Mouse (Mus musculus) cortical plate, adult 2 months (tissue): Measurements from ENCODE around the gene Cog7. TPM values are rescaled to one million over a fixed set of nuclear protein-coding genes. Genes with fewer than 3 reads are reported as not detected.

Experiments used
- H3K27ac ChIP-seq: fragments of 200-500 bp; 2 replicates; pipeline ENCODE4 v1.5.1; 2012; ENCODE audit warnings: low read length, control low read depth, inconsistent platforms; ENCODE audit not compliant: insufficient read depth
- H3K4me1 ChIP-seq: fragments of 200-500 bp; 2 replicates; pipeline ENCODE4 v1.6.1; 2011; ENCODE audit warnings: low read length; ENCODE audit not compliant: control insufficient read depth, insufficient read depth
- H3K4me3 ChIP-seq: fragments of 200-500 bp; 2 replicates; pipeline ENCODE4 v1.5.1; 2011; ENCODE audit warnings: mild to moderate bottlenecking, low read length, control low read depth; ENCODE audit not compliant: insufficient read depth
- CTCF ChIP-seq: fragments of 200-500 bp; IDR thresholded peaks from 2 replicates; pipeline ENCODE4 v1.5.1; 2011; ENCODE audit warnings: mild to moderate bottlenecking, control low read depth, low read length; ENCODE audit not compliant: insufficient read depth; ENCODE audit errors: extremely low read depth
- POLR2A ChIP-seq: fragments of 200-500 bp; IDR thresholded peaks from 2 replicates; pipeline ENCODE4 v1.6.1; 2011; ENCODE audit warnings: mild to moderate bottlenecking, low read length, control low read depth; ENCODE audit not compliant: insufficient read depth; ENCODE audit errors: extremely low read depth
- polyA plus RNA-seq: library from polyadenylated mRNA; depleted of rRNA; stranded (reverse); fragments of >200 nt; gene quantifications from 2 replicates; pipeline ENCODE4 v1.2.3, GENCODE M21; 2012

Cog7 gene
- polyA plus RNA-seq, 1 experiment: 28.9 TPM

GRCm38 (mm10) chr7:121995961-121996360 is 14.4 kb upstream of the Cog7 start:
- Histone ChIP-seq H3K4me1 (no peaks in the 10 kb centered on the region), H3K27ac (no peak overlapping the region), H3K4me3 (no peak overlapping the region)
- TF ChIP-seq CTCF (no peak), POLR2A (no peak)

DNA sequence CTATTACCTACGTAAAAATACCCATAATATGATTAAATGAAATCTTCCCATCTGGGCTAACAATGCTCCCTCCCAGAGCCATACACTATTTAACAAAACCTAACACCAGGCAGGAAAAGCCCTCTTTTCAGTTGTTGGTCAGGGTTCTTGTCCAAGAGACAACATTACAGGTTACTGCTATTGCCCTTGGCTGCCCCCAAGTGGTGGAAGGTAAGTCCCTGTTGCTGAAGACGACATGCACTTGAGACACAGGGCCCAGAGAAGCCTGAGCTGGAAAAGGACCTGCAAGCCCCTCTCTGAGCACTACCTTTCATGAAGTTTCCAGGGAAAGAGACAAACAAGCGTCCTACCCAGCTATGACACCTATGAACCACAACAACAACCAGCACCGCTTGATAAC is 6.5 kb downstream of the Cog7 start:
- TF ChIP-seq POLR2A: no peak
- peak; percentile 63 for TF ChIP-seq CTCF
- Histone ChIP-seq H3K27ac (no peak overlapping the region), H3K4me1 (peaks cover 2% of the 10 kb centered on the region; the same call in 1 of the 2 replicates), H3K4me3 (no peak overlapping the region)

DNA sequence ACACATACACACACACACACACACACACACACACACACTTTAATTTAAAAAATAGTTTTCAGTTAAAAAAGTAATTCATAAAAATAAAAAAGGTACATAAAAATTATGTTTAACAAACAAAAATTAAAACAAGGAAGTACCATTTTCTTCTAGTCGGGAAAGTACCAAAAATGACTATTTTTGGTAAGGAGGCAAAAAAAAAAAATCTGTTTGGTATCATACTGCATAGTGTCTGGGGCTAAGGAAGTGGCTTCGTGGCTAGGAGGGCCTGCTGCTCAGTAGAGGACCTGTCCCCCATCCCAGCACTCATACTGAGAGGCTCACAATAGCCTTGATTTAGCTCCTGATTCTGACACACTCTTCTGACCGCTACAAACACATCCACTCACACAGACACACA is 9.8 kb downstream of the Cog7 start:
- no peak overlapping the region for H3K4me3 ChIP-seq
- TF ChIP-seq CTCF (no peak), POLR2A (no peak)
- no peak overlapping the region for H3K27ac ChIP-seq
- no peaks in the 10 kb centered on the region for H3K4me1 ChIP-seq

- Histone ChIP-seq H3K4me1 (no peaks in the 10 kb centered on the region), H3K4me3 (no peak overlapping the region), H3K27ac (no peak overlapping the region)
- TF ChIP-seq POLR2A (no peak), CTCF (no peak)
These were observed 11.3 kb downstream of the Cog7 start for GRCm38 (mm10) chr7:121970250-121970649.

DNA sequence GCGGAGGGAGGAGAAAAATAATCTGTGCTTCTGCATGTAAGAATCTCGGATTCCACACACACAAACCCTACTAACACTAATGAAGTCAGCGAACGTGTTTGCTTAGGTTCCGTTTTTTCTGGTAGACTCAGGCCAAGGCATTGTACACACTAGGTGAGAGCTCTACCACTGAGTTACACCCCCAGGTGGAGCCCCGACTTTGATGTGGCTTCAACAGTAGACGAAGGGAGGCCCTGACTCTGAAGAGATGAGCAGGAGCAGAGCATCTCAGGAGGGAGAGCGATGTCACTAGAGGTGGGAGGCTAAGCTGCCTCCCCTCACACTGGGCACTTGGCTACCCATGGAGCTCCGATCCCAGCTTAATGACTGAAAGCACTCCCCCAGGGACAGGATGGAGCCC is 12.7 kb downstream of the Cog7 start:
- Histone ChIP-seq H3K27ac (no peak overlapping the region), H3K4me1 (no peaks in the 10 kb centered on the region), H3K4me3 (no peak overlapping the region)
- TF ChIP-seq CTCF: no peak
- no peak for TF ChIP-seq POLR2A

GRCm38 (mm10) chr7:121968242-121968641 is 13.3 kb downstream of the Cog7 start:
- no peak for TF ChIP-seq CTCF
- TF ChIP-seq POLR2A: no peak

DNA sequence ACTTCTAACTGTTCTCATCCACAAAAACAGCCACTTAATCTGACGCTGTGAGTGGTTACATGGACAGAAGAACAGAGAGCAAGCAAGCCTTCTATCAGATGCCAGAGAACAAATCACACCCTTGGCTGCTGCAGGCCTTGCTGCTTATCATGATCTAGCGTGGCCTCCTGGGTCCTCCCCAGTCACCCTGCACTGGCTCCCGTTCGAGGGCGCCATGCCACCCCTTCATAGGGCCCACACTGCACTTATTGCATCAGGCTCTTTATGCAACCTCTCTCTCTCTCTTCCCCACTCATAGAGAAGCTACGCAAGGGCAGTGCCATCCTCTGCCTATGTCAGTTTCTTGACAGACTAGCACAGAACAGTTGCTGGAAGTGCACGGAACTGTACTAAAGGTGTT is 15.3 kb downstream of the Cog7 start:
- Histone ChIP-seq H3K27ac (no peak overlapping the region), H3K4me1 (no peaks in the 10 kb centered on the region), H3K4me3 (no peak overlapping the region)
- TF ChIP-seq POLR2A (no peak), CTCF (no peak)

More at GRCm38 (mm10) chr7:121968242-121968641, 13.3 kb downstream of the Cog7 start:
- Histone ChIP-seq H3K27ac (no peak overlapping the region), H3K4me1 (no peaks in the 10 kb centered on the region), H3K4me3 (no peak overlapping the region)

DNA sequence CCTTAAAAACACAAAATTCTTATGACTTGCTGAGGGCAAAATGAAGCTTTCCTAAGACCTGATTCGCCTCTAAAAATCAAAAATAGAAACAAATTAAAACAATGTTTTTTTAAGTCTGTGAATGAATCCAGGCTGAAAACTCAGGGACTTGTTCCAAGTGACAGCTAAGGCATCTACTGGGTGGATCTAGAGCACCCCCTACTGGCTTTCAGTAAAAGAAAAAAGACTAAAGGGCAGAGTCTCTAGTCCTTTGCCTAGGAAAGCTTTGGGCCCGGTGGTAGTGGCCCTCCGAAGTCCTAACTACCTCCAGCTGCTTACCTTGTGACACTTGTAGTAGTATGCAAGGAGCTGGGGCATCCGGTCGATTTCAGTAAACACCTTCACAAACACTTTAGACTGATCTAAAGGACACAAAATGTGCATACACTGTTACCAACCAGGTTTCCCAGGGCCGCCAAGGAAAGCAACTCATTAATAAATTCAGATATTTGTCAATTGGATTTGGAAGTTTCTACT is 17.6 kb downstream of the Cog7 start:
- Histone ChIP-seq H3K4me3 (no peak overlapping the region), H3K27ac (no peak overlapping the region), H3K4me1 (no peaks in the 10 kb centered on the region)
- peak; percentile 63 for TF ChIP-seq CTCF
- TF ChIP-seq POLR2A: no peak

- Histone ChIP-seq H3K27ac (no peak overlapping the region), H3K4me1 (no peaks in the 10 kb centered on the region), H3K4me3 (no peak overlapping the region)
- no peak for TF ChIP-seq POLR2A
- TF ChIP-seq CTCF: no peak
These were observed 18.9 kb downstream of the Cog7 start for GRCm38 (mm10) chr7:121962571-121962959.

DNA sequence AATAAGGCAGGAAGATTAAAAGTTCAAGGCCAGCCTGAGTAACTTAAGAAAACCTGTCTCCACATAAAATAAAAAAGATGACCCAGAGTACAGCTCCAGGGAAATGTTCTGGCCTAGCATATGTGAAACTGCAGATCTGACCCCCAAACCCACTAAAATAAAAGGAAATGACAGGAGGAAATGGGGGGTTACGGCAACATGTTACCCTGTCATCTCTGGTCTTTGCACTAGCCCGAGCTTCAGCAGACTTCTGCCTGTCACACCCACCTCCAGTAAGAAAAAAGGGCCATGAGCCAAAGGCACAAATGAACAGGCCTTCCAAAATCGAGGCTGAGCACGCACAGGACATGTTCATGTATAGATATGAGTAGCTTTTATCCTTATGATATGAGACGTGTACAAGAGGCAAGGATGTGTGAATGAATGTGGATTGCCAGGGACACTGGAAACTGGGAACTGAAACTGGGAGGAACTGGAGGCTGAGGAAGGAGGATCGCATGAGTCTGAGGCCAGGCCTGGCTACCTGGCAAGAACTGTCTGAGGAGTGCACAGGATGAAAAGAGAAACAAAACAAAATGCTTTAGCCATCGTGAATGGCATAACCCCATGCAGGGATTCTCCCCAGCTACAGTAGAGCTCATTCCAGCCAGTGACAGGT is 19.5 kb downstream of the Cog7 start:
- TF ChIP-seq POLR2A: no peak
- TF ChIP-seq CTCF: no peak
- no peaks in the 10 kb centered on the region for H3K4me1 ChIP-seq
- H3K27ac ChIP-seq: no peak overlapping the region
- no peak overlapping the region for H3K4me3 ChIP-seq

DNA sequence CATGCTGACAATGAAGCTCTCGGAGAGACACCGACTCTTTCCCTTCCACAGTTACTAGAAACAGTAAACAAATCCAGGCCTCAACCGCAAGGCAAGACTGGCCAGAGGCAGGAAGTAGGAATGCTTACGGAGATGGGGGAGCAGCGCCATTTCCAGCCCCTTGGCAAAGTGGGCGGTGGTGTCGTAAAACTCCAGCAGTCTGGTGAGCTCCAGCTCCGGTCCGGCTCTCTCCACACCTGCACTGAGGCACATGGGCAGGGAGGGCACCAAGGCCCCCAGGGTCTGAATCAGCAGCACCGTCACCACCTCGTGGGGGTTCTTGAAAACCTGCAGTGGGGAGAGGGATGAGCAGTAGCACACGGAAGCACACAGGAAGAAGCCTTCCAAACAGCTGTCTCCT is 25.7 kb downstream of the Cog7 start:
- Histone ChIP-seq H3K4me3 (no peak overlapping the region), H3K27ac (no peak overlapping the region), H3K4me1 (no peaks in the 10 kb centered on the region)
- TF ChIP-seq CTCF: no peak
- no peak for TF ChIP-seq POLR2A
